Mouse (Mus musculus) midbrain, embryonic 16.5 days (tissue): Measurements from ENCODE around the gene Cyp2j13. TPM values are rescaled to one million over a fixed set of nuclear protein-coding genes. Genes with fewer than 3 reads are reported as not detected.
A peak's percentile ranks its signal among the peaks of the same experiment; 100 is the strongest.
"Not testable (repeated sequence)": the region's sequence is repeated elsewhere in the genome, so short reads cannot be mapped to it uniquely, and the experiment has no call there.

ENCODE experiments used
- ATAC-seq: fragments of 200-750 bp; cut with Nextera tagmentation; 2 replicates; pipeline ENCODE4 v1.8.0; 2017; ENCODE audit warnings: moderate TSS enrichment
- H3K27ac ChIP-seq: fragments of 300-500 bp; sonication (generic); 2 replicates; pipeline ENCODE4 v1.5.1; 2014; ENCODE audit warnings: mild to moderate bottlenecking, low read length, mixed read lengths
- H3K27me3 ChIP-seq: fragments of 300-500 bp; sonication (generic); 2 replicates; pipeline ENCODE4 v1.6.1; 2014; ENCODE audit warnings: low read depth, low read length, mixed read lengths; ENCODE audit not compliant: control insufficient read depth, insufficient read depth
- H3K36me3 ChIP-seq: fragments of 300-500 bp; sonication (generic); 2 replicates; pipeline ENCODE4 v1.6.1; 2014; ENCODE audit warnings: mild to moderate bottlenecking, low read length, moderate library complexity, mixed read lengths; ENCODE audit not compliant: control insufficient read depth, insufficient read depth
- H3K4me1 ChIP-seq: fragments of 300-500 bp; sonication (generic); 2 replicates; pipeline ENCODE4 v1.6.1; 2014; ENCODE audit warnings: mild to moderate bottlenecking, low read length, mixed read lengths; ENCODE audit not compliant: control insufficient read depth, insufficient read depth
- H3K4me2 ChIP-seq: fragments of 300-500 bp; sonication (generic); 2 replicates; pipeline ENCODE4 v1.6.1; 2014; ENCODE audit warnings: mild to moderate bottlenecking, low read length, mixed read lengths
- H3K4me3 ChIP-seq: fragments of 300-500 bp; sonication (generic); 2 replicates; pipeline ENCODE4 v1.5.1; 2014; ENCODE audit warnings: low read depth, mild to moderate bottlenecking, low read length, moderate library complexity, mixed read lengths
- H3K9ac ChIP-seq: fragments of 300-500 bp; sonication (generic); 2 replicates; pipeline ENCODE4 v1.6.1; 2014; ENCODE audit warnings: low read depth, low read length, mixed read lengths
- H3K9me3 ChIP-seq: fragments of 300-500 bp; sonication (generic); replicated peaks from 2 replicates; pipeline ENCODE4 v1.6.1; 2014; ENCODE audit warnings: mild to moderate bottlenecking, low read length, mixed read lengths; ENCODE audit not compliant: control insufficient read depth, poor library complexity, severe bottlenecking
- WGBS: fragments of 180-500 bp; shearing (Covaris S2); extraction: QIAGEN DNeasy Blood & Tissue Kit; methylation state at CpG from one replicate; pipeline ENCODE4 v1.1.7; 2014; 5-methylcytosine and 5-hydroxymethylcytosine counted together
- polyA plus RNA-seq: library from polyadenylated mRNA; unstranded; fragments of >200 nt; fragmentation: Nextera tagmentation; extraction: Ambion mirVana; gene quantifications from 2 replicates; pipeline ENCODE4 v1.2.1, GENCODE M21; 2015

The Cyp2j13 gene
- polyA plus RNA-seq = not detected in 2 replicates

DNA sequence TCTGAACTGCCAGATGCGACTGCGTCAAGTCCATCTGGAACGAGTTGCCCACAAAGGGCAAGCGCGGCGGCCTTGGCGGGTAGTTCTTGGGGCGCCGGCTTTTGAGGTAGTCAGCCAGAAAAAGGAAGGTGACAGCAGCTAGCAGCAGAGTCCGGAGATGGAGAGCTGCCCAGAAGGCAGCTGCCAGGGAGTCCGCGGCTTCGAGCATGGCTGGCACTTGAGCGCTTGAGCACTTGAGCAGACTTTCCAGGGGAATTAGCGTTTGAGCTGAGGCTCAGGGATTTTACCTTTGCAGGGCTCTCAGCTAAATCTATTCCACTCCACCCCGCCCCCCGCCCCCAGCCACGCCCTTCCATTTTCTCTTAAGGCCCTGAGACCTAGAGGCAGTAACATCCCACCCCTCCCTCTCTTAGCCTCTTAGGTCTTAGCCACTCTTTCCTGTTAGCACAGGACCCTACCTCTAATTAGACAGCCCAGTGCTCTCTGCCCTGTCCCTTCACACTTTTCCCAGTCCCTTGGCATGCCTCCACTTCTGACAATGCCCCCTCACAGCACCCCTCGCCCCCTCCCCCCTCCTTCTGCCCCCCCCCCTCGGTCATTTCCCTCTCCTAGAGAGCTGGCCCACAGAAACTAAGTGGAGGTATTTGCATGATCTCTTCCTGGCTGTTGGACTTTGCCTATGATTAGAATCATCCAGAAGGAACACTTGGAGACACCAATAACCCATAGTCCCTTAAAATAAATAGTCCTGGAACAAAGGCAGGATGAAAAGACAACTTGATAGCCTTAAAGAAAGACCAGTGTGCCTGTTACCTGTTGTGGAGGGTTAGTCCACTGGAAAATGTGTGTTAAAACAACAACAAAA, at the start of gene Cyp2j13:
Cyp2j13 (minus strand) TSS at position 286 of the 865 bp plus-strand sequence.
- H3K27me3 ChIP-seq = no peaks in the 10 kb centered on the region
- H3K9ac ChIP-seq = peak within 1 kb of the TSS; percentile 44; the same call in 1 of the 2 replicates
- no peaks in the 10 kb centered on the region for H3K36me3 ChIP-seq
- peak; percentile 89 for ATAC-seq
- H3K4me2 ChIP-seq = peak within 1 kb of the TSS; percentile 64
- no peaks in the 10 kb centered on the region for H3K9me3 ChIP-seq
- H3K4me1 ChIP-seq = peaks cover 6% of the 10 kb centered on the region; the same call in 1 of the 2 replicates
- no peak within 1 kb of the TSS for H3K27ac ChIP-seq
- H3K4me3 ChIP-seq = peak within 1 kb of the TSS; percentile 29
- WGBS = 5% methylated on average over 20 of the region's 20 CpGs

- Histone ChIP-seq H3K4me1 (no peaks in the 10 kb centered on the region), H3K9me3 (no peaks in the 10 kb centered on the region), H3K4me3 (no peak overlapping the region), H3K9ac (no peak overlapping the region), H3K27me3 (no peaks in the 10 kb centered on the region), H3K27ac (no peak overlapping the region), H3K4me2 (no peak overlapping the region), H3K36me3 (no peaks in the 10 kb centered on the region)
- no peak for ATAC-seq
- 76% methylated on average over 2 of the region's 2 CpGs for WGBS
These were observed 19.5 kb upstream of the Cyp2j13 start for GRCm38 (mm10) chr4:96096841-96097240.

DNA sequence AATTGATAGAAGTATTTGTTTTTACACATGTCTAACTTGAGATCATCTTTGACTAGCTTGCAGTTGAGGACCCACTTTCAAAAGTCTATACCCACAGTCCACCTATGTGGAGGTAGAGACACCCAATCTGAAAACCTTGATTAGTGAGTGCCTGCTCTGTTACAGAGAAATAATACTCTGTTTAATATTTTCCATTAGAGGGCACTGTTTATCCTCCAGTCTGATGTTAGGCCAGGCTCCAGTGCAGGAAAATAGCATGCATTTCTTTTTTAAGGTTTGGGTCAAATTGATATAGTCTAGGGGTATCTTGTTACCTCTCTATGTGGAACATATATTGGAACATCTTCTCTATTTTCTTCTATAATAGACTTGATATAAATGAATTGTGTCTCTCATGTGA, 14.5 kb upstream of the Cyp2j13 start:
- no peaks in the 10 kb centered on the region for H3K36me3 ChIP-seq
- H3K9me3 ChIP-seq = no peaks in the 10 kb centered on the region
- no peak overlapping the region for H3K9ac ChIP-seq
- no peak overlapping the region for H3K27ac ChIP-seq
- no peaks in the 10 kb centered on the region for H3K4me1 ChIP-seq
- no peak for ATAC-seq
- no peak overlapping the region for H3K4me3 ChIP-seq
- no peaks in the 10 kb centered on the region for H3K27me3 ChIP-seq
- no peak overlapping the region for H3K4me2 ChIP-seq

DNA sequence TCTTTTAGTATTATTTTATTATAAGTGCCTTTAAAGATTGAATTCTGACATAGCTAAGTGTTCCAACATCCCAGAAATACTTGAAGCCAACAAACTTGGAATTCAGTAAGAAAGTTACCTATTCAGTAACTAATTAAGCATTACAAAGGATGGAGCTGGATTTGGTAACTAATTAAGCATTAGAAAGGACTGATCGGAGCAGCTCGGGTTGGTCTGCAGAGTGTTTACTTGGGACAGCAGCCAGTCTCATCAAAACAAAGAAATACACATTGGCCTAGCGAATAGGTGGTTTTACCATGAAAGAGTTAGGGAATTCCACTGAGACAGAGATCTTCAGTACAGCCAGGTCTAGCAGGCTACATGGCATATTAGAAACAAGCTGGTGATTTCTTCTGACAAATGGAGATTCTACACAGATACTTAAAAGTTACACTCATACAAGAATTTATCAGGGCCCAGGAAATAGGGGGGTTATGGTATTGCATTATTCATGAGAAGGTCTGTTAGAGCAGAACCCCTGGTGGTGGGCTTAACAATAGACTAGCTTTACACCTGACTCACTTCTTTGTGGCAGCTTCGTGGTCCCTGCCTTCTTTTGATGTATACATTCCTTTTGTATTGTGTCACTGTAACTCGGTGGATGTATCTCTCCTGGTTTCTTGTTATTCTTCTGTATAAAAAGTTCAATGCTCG, 12.2 kb upstream of the Cyp2j13 start:
- H3K9ac ChIP-seq, H3K36me3 ChIP-seq, H3K4me3 ChIP-seq, H3K4me2 ChIP-seq, H3K27ac ChIP-seq, ATAC-seq, H3K9me3 ChIP-seq, H3K4me1 ChIP-seq, H3K27me3 ChIP-seq: not testable (repeated sequence)
- 33% methylated on average over 6 of the region's 6 CpGs for whole genome bisulfite sequencing

DNA sequence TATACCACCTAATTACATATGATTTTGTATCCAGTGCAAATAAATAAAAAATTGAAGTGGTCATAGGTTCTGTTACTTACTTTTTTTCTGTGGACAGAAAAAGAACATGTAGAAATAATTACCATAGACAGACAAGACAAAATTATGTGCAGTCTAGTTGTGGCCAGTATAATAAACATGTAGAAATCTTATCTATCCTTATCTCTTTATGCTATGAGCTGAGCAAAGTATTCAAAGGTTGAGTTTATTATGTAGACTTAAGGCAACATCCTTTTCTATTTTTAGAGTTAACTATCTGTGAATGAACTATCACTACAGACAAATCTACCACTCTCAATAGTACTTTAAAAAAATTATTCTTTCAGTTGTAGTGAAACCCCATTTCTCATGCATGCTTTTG, 962 bp upstream of the Cyp2j13 start:
- no peak for ATAC-seq
- no peak overlapping the region for H3K27ac ChIP-seq
- H3K36me3 ChIP-seq = no peaks in the 10 kb centered on the region
- H3K9me3 ChIP-seq = no peaks in the 10 kb centered on the region
- H3K9ac ChIP-seq = no peak overlapping the region
- no peak overlapping the region for H3K4me3 ChIP-seq
- no peak overlapping the region for H3K4me2 ChIP-seq
- H3K27me3 ChIP-seq = no peaks in the 10 kb centered on the region
- peaks cover 6% of the 10 kb centered on the region; the same call in 1 of the 2 replicates for H3K4me1 ChIP-seq

DNA sequence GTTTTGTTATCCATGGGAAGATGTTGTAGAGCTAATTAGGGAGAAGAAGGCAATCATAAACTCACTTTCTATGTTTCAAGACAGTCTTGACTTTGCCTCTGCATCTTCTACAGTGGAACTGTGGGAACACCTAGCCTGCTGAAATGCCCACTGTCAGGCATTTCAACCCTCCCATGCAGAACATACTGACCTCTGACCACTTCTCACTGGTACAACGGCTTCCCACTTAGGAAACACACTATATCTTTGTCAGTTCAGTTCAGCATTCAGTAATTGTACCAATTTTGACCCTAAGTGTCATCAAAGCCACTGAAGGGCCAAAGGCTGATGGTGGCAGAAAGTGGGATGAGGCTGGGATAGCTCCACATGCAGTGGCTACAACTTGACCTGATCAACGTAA, 15.3 kb downstream of the Cyp2j13 start:
- no peak overlapping the region for H3K9ac ChIP-seq
- no peaks in the 10 kb centered on the region for H3K36me3 ChIP-seq
- no peak overlapping the region for H3K27ac ChIP-seq
- H3K4me3 ChIP-seq = no peak overlapping the region
- no peak for ATAC-seq
- WGBS = 87% methylated on average over 2 of the region's 2 CpGs
- H3K27me3 ChIP-seq = no peaks in the 10 kb centered on the region
- no peaks in the 10 kb centered on the region for H3K4me1 ChIP-seq
- H3K4me2 ChIP-seq = no peak overlapping the region
- no peaks in the 10 kb centered on the region for H3K9me3 ChIP-seq

DNA sequence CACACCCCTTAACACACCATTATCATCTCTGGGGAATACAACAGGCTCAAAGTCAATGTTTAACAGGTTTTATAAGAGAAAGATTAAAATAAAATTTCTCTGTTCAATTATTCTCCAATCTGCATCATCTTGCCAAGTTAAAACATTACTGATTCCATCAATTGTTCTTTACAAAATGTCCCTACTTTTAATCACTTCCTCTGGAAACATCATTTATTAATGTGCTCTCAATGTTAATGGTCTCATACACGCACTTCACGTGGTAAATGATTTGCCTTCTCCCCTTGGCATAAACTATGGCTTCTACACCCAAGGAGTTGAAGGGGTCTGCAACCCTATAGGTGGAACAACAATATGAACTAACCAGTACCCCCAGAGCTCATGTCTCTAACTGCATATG, 17.2 kb downstream of the Cyp2j13 start:
- Histone ChIP-seq H3K27ac (no peak overlapping the region), H3K4me2 (no peak overlapping the region), H3K4me3 (no peak overlapping the region), H3K9ac (no peak overlapping the region), H3K4me1 (no peaks in the 10 kb centered on the region), H3K27me3 (no peaks in the 10 kb centered on the region), H3K9me3 (no peaks in the 10 kb centered on the region), H3K36me3 (no peaks in the 10 kb centered on the region)
- no peak for ATAC-seq
- WGBS = 90% methylated on average over 2 of the region's 2 CpGs

DNA sequence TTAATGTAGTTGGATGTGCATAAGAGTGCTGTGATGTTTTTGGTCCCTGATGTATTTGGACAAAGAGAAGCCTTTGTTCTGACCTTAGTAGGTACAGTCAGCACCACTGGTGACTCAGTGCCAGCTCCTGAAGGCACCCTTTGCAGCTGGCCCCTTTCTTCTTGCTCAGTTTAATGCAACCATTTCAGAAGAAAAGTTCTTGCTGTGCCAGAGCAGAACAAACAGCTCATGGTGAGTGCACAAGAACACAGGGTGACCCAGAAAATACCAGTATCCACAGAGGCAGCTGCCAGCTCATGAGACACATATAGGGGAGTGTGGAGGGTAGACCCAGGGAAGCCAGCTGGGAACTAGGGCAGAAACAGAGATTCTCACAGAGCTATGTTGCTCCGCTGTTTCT, 48.9 kb downstream of the Cyp2j13 start:
- no peak overlapping the region for H3K4me2 ChIP-seq
- no peaks in the 10 kb centered on the region for H3K9me3 ChIP-seq
- no peak overlapping the region for H3K4me3 ChIP-seq
- H3K36me3 ChIP-seq = no peaks in the 10 kb centered on the region
- H3K27me3 ChIP-seq = no peaks in the 10 kb centered on the region
- no peaks in the 10 kb centered on the region for H3K4me1 ChIP-seq
- ATAC-seq = 0 out of 2 replicates have a peak, but pooled peaks have one; percentile 39
- WGBS = 81% methylated on average over 1 of the region's 1 CpGs
- H3K27ac ChIP-seq = no peak overlapping the region
- H3K9ac ChIP-seq = no peak overlapping the region

DNA sequence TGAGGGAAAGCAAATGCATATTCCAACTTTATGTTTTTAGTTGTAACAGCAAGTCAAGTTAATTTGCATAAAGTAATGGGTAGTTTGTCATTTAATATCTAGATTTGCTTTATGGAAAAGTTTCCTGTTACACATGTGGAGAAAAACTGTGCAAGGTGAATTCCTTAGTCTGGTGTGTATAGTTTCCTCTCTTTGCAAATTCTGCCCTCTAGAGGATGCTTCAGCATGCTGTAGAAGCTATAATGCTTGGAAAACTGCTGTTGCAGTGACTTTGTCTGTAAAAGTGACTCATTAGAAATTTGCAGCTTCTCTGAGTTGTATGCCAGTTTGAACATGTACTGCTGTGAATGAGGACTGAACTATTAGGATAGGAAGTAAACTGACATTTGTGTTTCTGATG, 54.5 kb downstream of the Cyp2j13 start:
- H3K9ac ChIP-seq = no peak overlapping the region
- no peaks in the 10 kb centered on the region for H3K4me1 ChIP-seq
- H3K36me3 ChIP-seq = peaks cover 12% of the 10 kb centered on the region
- H3K4me2 ChIP-seq = no peak overlapping the region
- no peak for ATAC-seq
- no peaks in the 10 kb centered on the region for H3K9me3 ChIP-seq
- no peak overlapping the region for H3K4me3 ChIP-seq
- H3K27ac ChIP-seq = no peak overlapping the region
- H3K27me3 ChIP-seq = no peaks in the 10 kb centered on the region
